Mouse (Mus musculus): ENCODE data around the gene Tshz3.
A peak's percentile ranks its signal among the peaks of the same experiment; 100 is the strongest.

Tshz3 gene

GRCm38 (mm10) chr7:36697856-36698588 is at the start of gene Tshz3:
Gene Tshz3 (plus strand): TSS chr7:36698118.
- peak; percentile 53 to 54 for DNase-seq (ENCODE audit: low spot score in 2 of 2)

GRCm38 (mm10) chr7:36655931-36656330 is 42.0 kb upstream of the Tshz3 start:
- no peak for DNase-seq (ENCODE audit: low spot score in 2 of 2)

GRCm38 (mm10) chr7:36656401-36656800 is 41.5 kb upstream of the Tshz3 start:
- no peak for DNase-seq (ENCODE audit: low spot score in 2 of 2)

GRCm38 (mm10) chr7:36658331-36658730 is 39.6 kb upstream of the Tshz3 start:
- no peak for DNase-seq (ENCODE audit: low spot score in 2 of 2)

- DNase-seq (ENCODE audit: low spot score in 2 of 2) = no peak
Observed at GRCm38 (mm10) chr7:36659265-36659664, 38.7 kb upstream of the Tshz3 start.

GRCm38 (mm10) chr7:36660654-36661053 is 37.3 kb upstream of the Tshz3 start:
- no peak for DNase-seq (ENCODE audit: low spot score in 2 of 2)

GRCm38 (mm10) chr7:36663431-36663830 is 34.5 kb upstream of the Tshz3 start:
- DNase-seq (ENCODE audit: low spot score in 2 of 2) = no peak

GRCm38 (mm10) chr7:36667767-36668166 is 30.2 kb upstream of the Tshz3 start:
- no peak for DNase-seq (ENCODE audit: low spot score in 2 of 2)

- DNase-seq (ENCODE audit: low spot score in 2 of 2) = no peak
Observed at GRCm38 (mm10) chr7:36678031-36678430, 19.9 kb upstream of the Tshz3 start.

GRCm38 (mm10) chr7:36678510-36678909 is 19.4 kb upstream of the Tshz3 start:
- DNase-seq (ENCODE audit: low spot score in 2 of 2) = no peak

- DNase-seq (ENCODE audit: low spot score in 2 of 2) = no peak
Observed at GRCm38 (mm10) chr7:36679031-36679618, 18.8 kb upstream of the Tshz3 start.

- no peak for DNase-seq (ENCODE audit: low spot score in 2 of 2)
Observed at GRCm38 (mm10) chr7:36679866-36680458, 18.0 kb upstream of the Tshz3 start.

GRCm38 (mm10) chr7:36687508-36687907 is 10.4 kb upstream of the Tshz3 start:
- DNase-seq (ENCODE audit: low spot score in 2 of 2) = no peak

- no peak for DNase-seq (ENCODE audit: low spot score in 2 of 2)
Observed at GRCm38 (mm10) chr7:36689049-36689793, 8.7 kb upstream of the Tshz3 start.

- no peak for DNase-seq (ENCODE audit: low spot score in 2 of 2)
Observed at GRCm38 (mm10) chr7:36690551-36690950, 7.4 kb upstream of the Tshz3 start.

- DNase-seq (ENCODE audit: low spot score in 2 of 2) = no peak
Observed at GRCm38 (mm10) chr7:36691617-36692016, 6.3 kb upstream of the Tshz3 start.

- no peak for DNase-seq (ENCODE audit: low spot score in 2 of 2)
Observed at GRCm38 (mm10) chr7:36692381-36692780, 5.5 kb upstream of the Tshz3 start.

- no peak for DNase-seq (ENCODE audit: low spot score in 2 of 2)
Observed at GRCm38 (mm10) chr7:36693081-36693480, 4.8 kb upstream of the Tshz3 start.

- DNase-seq (ENCODE audit: low spot score in 2 of 2) = no peak
Observed at GRCm38 (mm10) chr7:36694642-36695191, 3.2 kb upstream of the Tshz3 start.

GRCm38 (mm10) chr7:36695276-36695675 is 2.6 kb upstream of the Tshz3 start:
- DNase-seq (ENCODE audit: low spot score in 2 of 2) = no peak

GRCm38 (mm10) chr7:36695791-36696241 is 2.1 kb upstream of the Tshz3 start:
- peak; percentile 57 for DNase-seq (ENCODE audit: low spot score in 2 of 2)

Data from frontal cortex, postnatal 36 days (tissue).